Mouse (Mus musculus): ENCODE results near the gene Rpl36.

The Rpl36 gene

GRCm38 (mm10) chr17:56613236-56613844 is at the start of gene Rpl36:
Gene Rpl36 (plus strand): TSS chr17:56613416.
- ATAC-seq (ENCODE audit: low TSS enrichment) = peak; percentile 45

- ATAC-seq (ENCODE audit: low TSS enrichment) = no peak
Measured at GRCm38 (mm10) chr17:56566293-56566692, 46.9 kb upstream of the Rpl36 start.

GRCm38 (mm10) chr17:56566918-56567317 is 46.3 kb upstream of the Rpl36 start:
- ATAC-seq (ENCODE audit: low TSS enrichment) = no peak

GRCm38 (mm10) chr17:56567370-56567769 is 45.8 kb upstream of the Rpl36 start:
- no peak for ATAC-seq (ENCODE audit: low TSS enrichment)

GRCm38 (mm10) chr17:56570287-56570686 is 42.9 kb upstream of the Rpl36 start:
- ATAC-seq (ENCODE audit: low TSS enrichment) = no peak

- no peak for ATAC-seq (ENCODE audit: low TSS enrichment)
Measured at GRCm38 (mm10) chr17:56572154-56572553, 41.1 kb upstream of the Rpl36 start.

- no peak for ATAC-seq (ENCODE audit: low TSS enrichment)
Measured at GRCm38 (mm10) chr17:56572939-56573338, 40.3 kb upstream of the Rpl36 start.

- no peak for ATAC-seq (ENCODE audit: low TSS enrichment)
Measured at GRCm38 (mm10) chr17:56583071-56583470, 30.1 kb upstream of the Rpl36 start.

GRCm38 (mm10) chr17:56583611-56584256 is 29.5 kb upstream of the Rpl36 start:
- no peak for ATAC-seq (ENCODE audit: low TSS enrichment)

- peak; percentile 89 for ATAC-seq (ENCODE audit: low TSS enrichment)
Measured at GRCm38 (mm10) chr17:56584257-56585130, 28.7 kb upstream of the Rpl36 start, which contains the start of the genes Safb2 and Safb. Gene Safb2 (minus strand): TSS chr17:56584585. Gene Safb (plus strand): TSS chr17:56584825.

- ATAC-seq (ENCODE audit: low TSS enrichment) = no peak; the same call in 1 of the 2 replicates
Measured at GRCm38 (mm10) chr17:56585171-56585821, 27.9 kb upstream of the Rpl36 start.

GRCm38 (mm10) chr17:56587773-56588172 is 25.4 kb upstream of the Rpl36 start:
- ATAC-seq (ENCODE audit: low TSS enrichment) = no peak

GRCm38 (mm10) chr17:56588921-56589320 is 24.3 kb upstream of the Rpl36 start:
- no peak for ATAC-seq (ENCODE audit: low TSS enrichment)

- no peak for ATAC-seq (ENCODE audit: low TSS enrichment)
Measured at GRCm38 (mm10) chr17:56592553-56592952, 20.7 kb upstream of the Rpl36 start.

GRCm38 (mm10) chr17:56593527-56594271 is 19.5 kb upstream of the Rpl36 start:
- ATAC-seq (ENCODE audit: low TSS enrichment) = no peak

GRCm38 (mm10) chr17:56603186-56604069 is 9.8 kb upstream of the Rpl36 start:
- no peak for ATAC-seq (ENCODE audit: low TSS enrichment)

GRCm38 (mm10) chr17:56604070-56604380 is 9.2 kb upstream of the Rpl36 start:
- no peak for ATAC-seq (ENCODE audit: low TSS enrichment)

GRCm38 (mm10) chr17:56604422-56604821 is 8.8 kb upstream of the Rpl36 start:
- no peak for ATAC-seq (ENCODE audit: low TSS enrichment)

- no peak for ATAC-seq (ENCODE audit: low TSS enrichment)
Measured at GRCm38 (mm10) chr17:56605431-56605830, 7.8 kb upstream of the Rpl36 start.

GRCm38 (mm10) chr17:56607521-56608062 is 5.6 kb upstream of the Rpl36 start:
- no peak for ATAC-seq (ENCODE audit: low TSS enrichment)

Measured in frontal cortex, adult (tissue).